Mouse (Mus musculus) liver, postnatal 0 days (tissue): ENCODE measurements around the gene Pde11a.

ENCODE experiments used
- CTCF ChIP-seq: sonication (generic); IDR thresholded peaks from 2 replicates; pipeline ENCODE4 v1.5.1; 2016; ENCODE audit warnings: antibody characterized with exemption, low read depth
- EP300 ChIP-seq: IDR thresholded peaks from 2 replicates; pipeline ENCODE4 v1.6.1; 2016; ENCODE audit warnings: antibody characterized with exemption, low read depth, mild to moderate bottlenecking

DNA sequence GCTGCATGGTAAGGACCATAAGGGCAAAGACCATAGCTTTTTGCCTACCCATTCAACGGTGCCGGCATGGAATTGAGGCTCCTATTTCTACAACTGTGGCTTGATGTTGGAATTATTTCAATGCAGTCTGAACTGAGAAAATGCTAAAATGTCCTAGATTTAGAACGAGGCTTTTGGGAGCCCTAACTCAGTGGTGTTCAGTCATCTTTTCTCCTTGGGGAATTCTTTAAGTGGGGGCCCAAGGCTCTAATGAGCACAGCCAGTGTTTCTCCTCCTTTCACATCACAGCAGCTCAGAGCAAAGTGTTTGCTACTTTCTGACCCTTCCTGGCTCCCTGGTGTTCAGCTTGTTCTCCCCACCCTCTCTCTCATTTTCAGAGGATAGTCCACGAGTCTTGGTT is 175.8 kb downstream of the Pde11a start:
- TF ChIP-seq CTCF (no peak), EP300 (no peak)
